Mouse (Mus musculus): Measurements from ENCODE around the gene Stac2. TPM values are rescaled to one million over a fixed set of nuclear protein-coding genes. Genes with fewer than 3 reads are reported as not detected.

Gene Stac2
- polyA plus RNA-seq, 1 experiment from 2014 or later = 3.9 TPM

- ATAC-seq (replicated peaks) = no peak
- 78% methylated on average over 14 of the region's 14 CpGs for WGBS
- Histone ChIP-seq H3K4me3 (no peak overlapping the region), H3K27me3 (replicated peaks) (peaks cover 42% of the 10 kb centered on the region), H3K4me1 (peaks cover 17% of the 10 kb centered on the region), H3K36me3 (replicated peaks) (no peaks in the 10 kb centered on the region), H3K9ac (no peak overlapping the region), H3K9me3 (no peaks in the 10 kb centered on the region), H3K4me2 (no peak overlapping the region), H3K27ac (no peak overlapping the region)
Measured at GRCm38 (mm10) chr11:98049672-98050519, 3.4 kb downstream of the Stac2 start.

- no peak for ATAC-seq (replicated peaks)
- H3K27ac ChIP-seq = no peak overlapping the region
- no peaks in the 10 kb centered on the region for H3K36me3 ChIP-seq (replicated peaks)
- peaks cover 36% of the 10 kb centered on the region for H3K27me3 ChIP-seq (replicated peaks)
- no peaks in the 10 kb centered on the region for H3K9me3 ChIP-seq
- H3K9ac ChIP-seq = no peak overlapping the region
- H3K4me1 ChIP-seq = peaks cover 13% of the 10 kb centered on the region
- H3K4me3 ChIP-seq = no peak overlapping the region
- no peak overlapping the region for H3K4me2 ChIP-seq
- WGBS = 66% methylated on average over 4 of the region's 4 CpGs
Measured at GRCm38 (mm10) chr11:98047745-98048144, 5.5 kb downstream of the Stac2 start.

GRCm38 (mm10) chr11:98046466-98046865 is 6.8 kb downstream of the Stac2 start:
- no peak overlapping the region for H3K9ac ChIP-seq
- H3K4me3 ChIP-seq = no peak overlapping the region
- no peak for ATAC-seq (replicated peaks)
- H3K4me1 ChIP-seq = peaks cover under 1% of the 10 kb centered on the region; the same call in 1 of the 2 replicates
- no peak overlapping the region for H3K27ac ChIP-seq
- no peak overlapping the region for H3K4me2 ChIP-seq
- WGBS = 58% methylated on average over 1 of the region's 1 CpGs
- H3K27me3 ChIP-seq (replicated peaks) = peaks cover 23% of the 10 kb centered on the region
- H3K9me3 ChIP-seq = no peaks in the 10 kb centered on the region
- no peaks in the 10 kb centered on the region for H3K36me3 ChIP-seq (replicated peaks)

- no peak overlapping the region for H3K4me3 ChIP-seq
- WGBS = 67% methylated on average over 4 of the region's 4 CpGs
- peaks cover 14% of the 10 kb centered on the region for H3K27me3 ChIP-seq (replicated peaks)
- H3K36me3 ChIP-seq (replicated peaks) = no peaks in the 10 kb centered on the region
- H3K4me1 ChIP-seq = no peaks in the 10 kb centered on the region
- H3K9ac ChIP-seq = no peak overlapping the region
- no peak for ATAC-seq (replicated peaks)
- no peaks in the 10 kb centered on the region for H3K9me3 ChIP-seq
- no peak overlapping the region for H3K4me2 ChIP-seq
- H3K27ac ChIP-seq = no peak overlapping the region
Measured at GRCm38 (mm10) chr11:98045596-98045995, 7.7 kb downstream of the Stac2 start.

- 0 out of 2 replicates have a peak, but pooled peaks cover 4% of the 10 kb centered on the region for H3K27me3 ChIP-seq (replicated peaks)
- H3K4me1 ChIP-seq = no peaks in the 10 kb centered on the region
- H3K36me3 ChIP-seq (replicated peaks) = no peaks in the 10 kb centered on the region
- no peak overlapping the region for H3K4me3 ChIP-seq
- H3K4me2 ChIP-seq = no peak overlapping the region
- no peak overlapping the region for H3K9ac ChIP-seq
- 78% methylated on average over 5 of the region's 5 CpGs for WGBS
- H3K27ac ChIP-seq = no peak overlapping the region
- no peak for ATAC-seq (replicated peaks)
- no peaks in the 10 kb centered on the region for H3K9me3 ChIP-seq
Measured at GRCm38 (mm10) chr11:98044074-98044473, 9.2 kb downstream of the Stac2 start.

- H3K27ac ChIP-seq = no peak overlapping the region
- 85% methylated on average over 6 of the region's 6 CpGs for WGBS
- H3K9ac ChIP-seq = no peak overlapping the region
- no peak for ATAC-seq (replicated peaks)
- no peaks in the 10 kb centered on the region for H3K27me3 ChIP-seq (replicated peaks)
- no peak overlapping the region for H3K4me3 ChIP-seq
- H3K4me2 ChIP-seq = no peak overlapping the region
- H3K4me1 ChIP-seq = no peaks in the 10 kb centered on the region
- no peaks in the 10 kb centered on the region for H3K9me3 ChIP-seq
- no peaks in the 10 kb centered on the region for H3K36me3 ChIP-seq (replicated peaks)
Measured at GRCm38 (mm10) chr11:98042741-98043140, 10.5 kb downstream of the Stac2 start.

- H3K4me1 ChIP-seq = peaks cover 6% of the 10 kb centered on the region
- no peak overlapping the region for H3K4me2 ChIP-seq
- H3K36me3 ChIP-seq (replicated peaks) = no peaks in the 10 kb centered on the region
- H3K9ac ChIP-seq = no peak overlapping the region
- no peaks in the 10 kb centered on the region for H3K9me3 ChIP-seq
- H3K27ac ChIP-seq = no peak overlapping the region
- 67% methylated on average over 8 of the region's 8 CpGs for WGBS
- no peaks in the 10 kb centered on the region for H3K27me3 ChIP-seq (replicated peaks)
- H3K4me3 ChIP-seq = no peak overlapping the region
- no peak for ATAC-seq (replicated peaks)
Measured at GRCm38 (mm10) chr11:98040975-98041374, 12.3 kb downstream of the Stac2 start.

- H3K27me3 ChIP-seq (replicated peaks) = no peaks in the 10 kb centered on the region
- H3K9ac ChIP-seq = no peak overlapping the region
- no peaks in the 10 kb centered on the region for H3K9me3 ChIP-seq
- H3K4me2 ChIP-seq = no peak overlapping the region
- H3K4me3 ChIP-seq = no peak overlapping the region
- 56% methylated on average over 14 of the region's 14 CpGs for WGBS
- no peak overlapping the region for H3K27ac ChIP-seq
- ATAC-seq (replicated peaks) = no peak
- peaks cover 19% of the 10 kb centered on the region for H3K4me1 ChIP-seq
- no peaks in the 10 kb centered on the region for H3K36me3 ChIP-seq (replicated peaks)
Measured at GRCm38 (mm10) chr11:98037871-98038270, 15.4 kb downstream of the Stac2 start.

- WGBS = under 1% methylated on average over 27 of the region's 27 CpGs
- peak overlapping the region; percentile 22 for H3K27ac ChIP-seq
- peak overlapping the region; percentile 73 for H3K4me2 ChIP-seq
- peaks cover 2% of the 10 kb centered on the region; the same call in 1 of the 2 replicates for H3K36me3 ChIP-seq (replicated peaks)
- no peaks in the 10 kb centered on the region for H3K9me3 ChIP-seq
- peak overlapping the region; percentile 39 for H3K4me3 ChIP-seq
- peaks cover 19% of the 10 kb centered on the region for H3K4me1 ChIP-seq
- ATAC-seq (replicated peaks) = peak; percentile 65
- H3K9ac ChIP-seq = peak overlapping the region; percentile 44
- H3K27me3 ChIP-seq (replicated peaks) = no peaks in the 10 kb centered on the region
Measured at GRCm38 (mm10) chr11:98035977-98036377, 17.3 kb downstream of the Stac2 start.

GRCm38 (mm10) chr11:98034840-98035239 is 18.4 kb downstream of the Stac2 start:
- H3K4me1 ChIP-seq = peaks cover 19% of the 10 kb centered on the region
- 0 out of 2 replicates have a peak, but pooled peaks have one; percentile 26 for ATAC-seq (replicated peaks)
- no peak overlapping the region for H3K9ac ChIP-seq
- 13% methylated on average over 4 of the region's 4 CpGs for WGBS
- H3K36me3 ChIP-seq (replicated peaks) = peaks cover 11% of the 10 kb centered on the region
- no peak overlapping the region for H3K27ac ChIP-seq
- H3K4me3 ChIP-seq = no peak overlapping the region
- H3K9me3 ChIP-seq = no peaks in the 10 kb centered on the region
- H3K27me3 ChIP-seq (replicated peaks) = no peaks in the 10 kb centered on the region
- no peak overlapping the region for H3K4me2 ChIP-seq

- peaks cover 19% of the 10 kb centered on the region for H3K36me3 ChIP-seq (replicated peaks)
- H3K9me3 ChIP-seq = no peaks in the 10 kb centered on the region
- no peak overlapping the region for H3K4me2 ChIP-seq
- ATAC-seq (replicated peaks) = no peak
- no peak overlapping the region for H3K9ac ChIP-seq
- H3K4me3 ChIP-seq = no peak overlapping the region
- no peaks in the 10 kb centered on the region for H3K27me3 ChIP-seq (replicated peaks)
- H3K4me1 ChIP-seq = peaks cover 19% of the 10 kb centered on the region
- no peak overlapping the region for H3K27ac ChIP-seq
- 90% methylated on average over 5 of the region's 5 CpGs for WGBS
Measured at GRCm38 (mm10) chr11:98034061-98034460, 19.2 kb downstream of the Stac2 start.

- Histone ChIP-seq H3K4me3 (no peak overlapping the region), H3K4me2 (no peak overlapping the region), H3K27ac (no peak overlapping the region), H3K36me3 (replicated peaks) (peaks cover 26% of the 10 kb centered on the region), H3K27me3 (replicated peaks) (no peaks in the 10 kb centered on the region), H3K4me1 (peaks cover 29% of the 10 kb centered on the region), H3K9ac (no peak overlapping the region), H3K9me3 (no peaks in the 10 kb centered on the region)
- no peak for ATAC-seq (replicated peaks)
- WGBS = 3% methylated on average over 5 of the region's 5 CpGs
Measured at GRCm38 (mm10) chr11:98031443-98031770, 21.9 kb downstream of the Stac2 start.
